Mouse (Mus musculus) G1E (cell line): ENCODE data around the gene Gps1.

Source experiments
- CTCF ChIP-seq: IDR thresholded peaks from 2 replicates; pipeline ENCODE4 v1.5.1; 2012; ENCODE audit warnings: low read depth, low read length, inconsistent platforms, mixed read lengths
- GATA1 ChIP-seq: IDR thresholded peaks from 2 replicates; pipeline ENCODE4 v1.6.1; 2012; ENCODE audit warnings: borderline replicate concordance, low read length, inconsistent platforms, mixed read lengths
- POLR2AphosphoS5 ChIP-seq: IDR thresholded peaks from 2 replicates; pipeline ENCODE4 v1.6.1; 2012; ENCODE audit warnings: low read depth, low read length, inconsistent platforms; ENCODE audit not compliant: insufficient replicate concordance
- TAL1 ChIP-seq: conservative IDR thresholded peaks from 2 replicates; pipeline ENCODE4 v1.6.1; 2012; ENCODE audit warnings: low read depth, low read length, inconsistent platforms, mixed read lengths

- no peak for TF ChIP-seq CTCF
- no peak for TF ChIP-seq GATA1
- TF ChIP-seq TAL1, result no peak
- no peak for TF ChIP-seq POLR2AphosphoS5
Measured at GRCm38 (mm10) chr11:120830686-120831085, 46.6 kb downstream of the Gps1 start.
